Mouse (Mus musculus) heart, postnatal 36 days (tissue): Measurements from ENCODE around the gene Hist1h3d. TPM values are rescaled to one million over a fixed set of nuclear protein-coding genes. Genes with fewer than 3 reads are reported as not detected.
"Not testable (repeated sequence)": the region's sequence is repeated elsewhere in the genome, so short reads cannot be mapped to it uniquely, and the experiment has no call there.

Experiments used
- DNase-seq, 2 experiments: peaks; one replicate each; pipeline ENCODE4 v3.0.0; 2021 to 2022
- intact Hi-C: fragments of 180-260 bp; cut with DNase I; formaldehyde crosslinking; loops from one replicate; pipeline ENCODE4 v1.15.1; 2025
- total RNA-seq, 2 experiments: library from RNA; stranded (reverse); gene quantifications; 2 replicates each; pipeline ENCODE4 v1.2.3; 2021

Gene Hist1h3d
- total RNA-seq, 2 experiments from 2014 or later, result 3.1 to 4.8 TPM

DNA sequence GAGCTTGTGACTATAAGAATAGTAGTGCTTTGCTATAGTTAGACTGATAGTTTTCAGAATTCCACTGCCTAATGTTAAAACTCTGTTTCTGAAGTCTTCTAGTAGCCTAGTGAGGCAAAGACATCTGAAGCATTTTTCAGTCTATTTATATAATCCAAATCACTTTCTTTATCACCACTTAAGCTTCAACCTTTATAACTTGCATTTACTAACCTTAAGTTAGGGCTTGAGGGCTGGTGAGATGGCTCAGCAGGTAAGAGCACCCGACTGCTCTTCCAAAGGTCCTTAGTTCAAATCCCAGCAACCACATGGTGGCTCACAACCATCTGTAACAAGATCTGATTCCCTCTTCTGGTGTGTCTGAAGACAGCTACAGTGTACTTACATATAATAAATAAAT, 35.7 kb upstream of the Hist1h3d start:
- intact Hi-C loops, result not testable (repeated sequence)

DNA sequence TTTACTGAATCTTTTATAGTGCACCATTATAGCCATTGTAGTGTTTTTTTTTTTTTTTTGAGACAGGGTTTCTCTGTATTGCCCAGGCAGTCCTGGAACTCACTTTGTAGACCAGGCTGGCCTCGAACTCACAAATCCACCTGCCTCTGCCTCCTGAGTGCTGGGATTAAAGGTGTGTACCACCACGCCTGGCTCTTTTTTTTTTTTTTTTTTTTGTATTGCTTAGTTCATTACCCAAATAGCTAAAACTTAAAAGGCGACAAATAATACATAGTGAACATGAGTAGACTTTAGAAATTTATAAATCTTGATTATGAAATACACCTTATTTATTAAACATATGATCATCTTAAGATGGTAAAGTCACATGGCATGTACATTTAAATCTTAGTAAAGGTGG, 34.1 kb upstream of the Hist1h3d start:
- intact Hi-C loops, result no loop called here
- DNase-seq, result no peak

More for the DNA sequence above, 35.7 kb upstream of the Hist1h3d start:
- not testable (repeated sequence) for DNase-seq

DNA sequence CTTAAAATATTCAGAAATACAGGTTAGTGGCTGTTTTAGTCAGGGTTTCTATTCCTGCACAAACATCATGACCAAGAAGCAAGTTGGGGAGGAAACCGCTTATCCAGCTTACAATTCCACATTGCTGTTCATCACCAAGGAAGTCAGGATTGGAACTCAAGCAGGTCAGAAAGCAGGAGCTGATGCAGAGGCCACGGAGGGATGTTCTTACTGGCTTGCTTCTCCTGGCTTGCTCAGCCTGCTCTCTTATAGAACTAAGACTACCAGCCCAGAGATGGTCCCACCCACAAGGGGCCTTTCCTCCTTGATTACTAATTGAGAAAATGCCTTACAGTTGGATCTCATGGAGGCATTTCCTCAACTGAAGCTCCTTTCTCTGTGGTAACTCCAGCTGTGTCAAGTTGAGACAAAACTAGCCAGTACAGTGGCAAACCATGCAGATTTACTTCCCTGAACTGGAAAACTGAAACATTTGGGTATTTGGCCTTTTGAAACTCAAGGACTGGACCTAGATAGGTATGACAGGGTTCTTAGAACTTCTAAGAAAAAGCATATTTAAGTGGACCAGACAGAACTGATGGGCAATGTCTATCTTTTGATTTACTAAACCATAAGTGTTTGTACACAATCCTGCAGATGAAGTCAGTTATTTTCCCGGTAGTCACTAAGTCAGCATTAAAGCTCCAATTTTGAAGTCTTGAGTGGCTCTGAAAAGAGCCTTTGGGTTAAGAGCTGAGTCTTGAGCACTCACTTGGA, 33.2 kb upstream of the Hist1h3d start:
- DNase-seq, intact Hi-C loops: not testable (repeated sequence)

DNA sequence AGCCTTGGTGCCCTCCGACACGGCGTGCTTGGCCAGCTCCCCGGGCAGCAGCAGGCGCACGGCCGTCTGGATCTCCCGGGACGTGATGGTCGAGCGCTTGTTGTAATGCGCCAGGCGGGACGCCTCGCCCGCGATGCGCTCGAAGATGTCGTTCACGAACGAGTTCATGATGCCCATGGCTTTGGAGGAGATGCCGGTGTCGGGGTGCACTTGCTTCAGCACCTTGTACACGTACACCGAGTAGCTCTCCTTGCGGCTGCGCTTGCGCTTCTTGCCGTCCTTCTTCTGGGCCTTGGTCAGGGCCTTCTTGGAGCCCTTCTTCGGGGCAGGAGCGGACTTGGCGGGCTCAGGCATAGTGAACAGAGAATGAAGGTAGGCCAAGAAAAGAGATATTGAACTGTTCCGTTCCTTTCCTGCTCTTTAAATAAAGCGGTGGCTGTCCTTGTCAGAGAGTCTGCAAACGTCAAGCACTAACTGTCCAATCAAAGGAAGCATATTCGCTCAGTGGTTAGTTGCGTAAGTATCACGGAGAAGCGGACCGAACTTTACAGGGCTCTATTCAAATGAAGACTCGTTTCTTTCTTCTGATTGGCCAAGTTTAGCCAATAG, 32.5 kb upstream of the Hist1h3d start, which contains the start of gene Hist1h2bh:
Gene Hist1h2bh, minus strand, starts transcription at position 394 of the 609 bp plus-strand sequence.
- DNase-seq, result peak; percentile 44 to 68
- intact Hi-C loops, result not testable (repeated sequence)

DNA sequence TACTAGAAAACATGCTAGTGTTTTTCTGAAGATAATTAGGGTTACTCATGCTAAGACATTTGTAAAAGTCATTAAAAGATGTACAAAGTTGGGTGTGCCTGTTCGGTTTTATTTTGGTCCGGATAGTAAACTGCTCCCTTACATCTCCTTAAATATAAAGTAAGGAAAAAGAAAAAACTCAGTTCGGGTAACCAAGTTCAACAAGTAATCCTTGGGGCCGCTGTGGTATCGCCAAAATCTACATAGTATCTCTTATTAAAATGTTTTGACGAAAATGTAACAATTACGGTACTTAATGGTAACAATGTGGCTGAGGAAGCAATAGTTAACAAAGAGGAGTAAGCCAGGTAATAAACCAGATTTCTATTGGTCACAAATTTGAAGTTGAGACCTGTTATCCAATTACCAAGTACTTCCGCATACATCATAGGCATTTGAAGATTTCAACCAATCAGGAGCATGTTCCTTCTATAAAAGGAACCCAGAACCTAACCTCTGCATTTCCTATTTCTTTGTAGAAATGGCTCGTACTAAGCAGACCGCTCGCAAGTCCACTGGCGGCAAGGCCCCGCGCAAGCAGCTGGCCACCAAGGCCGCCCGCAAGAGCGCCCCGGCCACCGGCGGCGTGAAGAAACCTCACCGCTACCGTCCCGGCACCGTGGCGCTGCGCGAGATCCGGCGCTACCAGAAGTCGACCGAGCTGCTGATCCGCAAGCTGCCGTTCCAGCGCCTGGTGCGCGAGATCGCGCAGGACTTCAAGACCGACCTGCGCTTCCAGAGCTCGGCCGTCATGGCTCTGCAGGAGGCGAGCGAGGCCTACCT, 31.4 kb upstream of the Hist1h3d start, which contains the start of gene Hist1h3f:
Gene Hist1h3f, plus strand, starts transcription at position 88 of the 822 bp plus-strand sequence.
- DNase-seq, result peak; percentile 65 to 80
- intact Hi-C loops, result no loop called here

DNA sequence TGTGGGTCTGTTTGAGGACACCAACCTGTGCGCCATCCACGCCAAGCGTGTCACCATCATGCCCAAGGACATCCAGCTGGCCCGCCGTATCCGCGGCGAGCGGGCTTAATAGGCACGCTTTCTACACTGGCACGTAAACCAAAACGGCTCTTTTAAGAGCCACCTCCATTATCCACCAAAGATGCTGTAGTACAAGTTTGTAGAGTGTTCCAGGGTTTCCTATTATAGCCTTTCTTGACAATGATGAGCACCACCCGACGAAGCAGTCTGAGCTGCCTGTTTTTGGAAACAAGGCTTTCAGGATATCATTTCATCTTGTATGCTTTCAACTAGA, 30.8 kb upstream of the Hist1h3d start:
- DNase-seq, intact Hi-C loops: not testable (repeated sequence)

DNA sequence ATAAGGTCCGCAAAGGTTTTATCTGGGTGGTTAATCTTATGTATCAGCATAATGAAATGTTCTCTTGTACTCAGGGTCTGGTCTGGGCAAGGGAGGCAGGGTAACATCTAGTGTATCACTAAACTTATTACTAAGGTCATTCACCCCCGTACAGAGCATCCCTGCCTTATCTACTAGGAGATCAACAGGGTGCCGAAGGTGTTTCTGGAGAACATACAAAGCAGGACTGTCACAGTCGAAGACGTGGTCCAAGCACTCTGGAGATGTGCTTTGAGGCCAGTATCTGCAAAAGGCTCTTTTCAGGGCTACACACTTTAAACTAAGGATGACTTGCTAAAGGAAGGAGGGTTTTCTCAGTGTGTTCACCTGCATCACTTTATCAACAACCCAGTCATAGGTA, 28.9 kb upstream of the Hist1h3d start:
- intact Hi-C loops, result no loop called here

DNA sequence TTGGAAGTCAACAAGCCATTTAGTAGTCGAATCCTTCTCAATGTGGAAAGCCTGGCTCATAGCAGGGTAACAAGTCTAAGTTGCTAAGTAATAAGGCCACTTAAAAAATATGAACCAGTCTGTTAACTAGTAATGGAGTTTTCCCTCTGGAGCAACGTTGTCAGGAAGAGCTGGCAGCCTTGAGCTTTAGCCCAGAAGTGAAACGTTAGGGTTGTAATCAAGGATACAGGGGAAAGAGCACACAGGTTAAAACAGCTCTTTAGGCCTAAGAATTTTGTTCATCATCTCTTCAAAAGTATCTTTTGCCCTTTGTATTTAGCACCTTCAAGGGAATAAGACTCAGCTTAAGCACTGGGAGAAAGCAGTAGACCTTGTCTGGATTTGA, 24.8 kb upstream of the Hist1h3d start:
- no peak for DNase-seq
- intact Hi-C loops, result loop anchor here (2.0 kb wide), 1 partner anchor 18 kb away; no protein-coding TSS in a partner anchor

More for the DNA sequence above, 28.9 kb upstream of the Hist1h3d start:
- DNase-seq, result no peak

DNA sequence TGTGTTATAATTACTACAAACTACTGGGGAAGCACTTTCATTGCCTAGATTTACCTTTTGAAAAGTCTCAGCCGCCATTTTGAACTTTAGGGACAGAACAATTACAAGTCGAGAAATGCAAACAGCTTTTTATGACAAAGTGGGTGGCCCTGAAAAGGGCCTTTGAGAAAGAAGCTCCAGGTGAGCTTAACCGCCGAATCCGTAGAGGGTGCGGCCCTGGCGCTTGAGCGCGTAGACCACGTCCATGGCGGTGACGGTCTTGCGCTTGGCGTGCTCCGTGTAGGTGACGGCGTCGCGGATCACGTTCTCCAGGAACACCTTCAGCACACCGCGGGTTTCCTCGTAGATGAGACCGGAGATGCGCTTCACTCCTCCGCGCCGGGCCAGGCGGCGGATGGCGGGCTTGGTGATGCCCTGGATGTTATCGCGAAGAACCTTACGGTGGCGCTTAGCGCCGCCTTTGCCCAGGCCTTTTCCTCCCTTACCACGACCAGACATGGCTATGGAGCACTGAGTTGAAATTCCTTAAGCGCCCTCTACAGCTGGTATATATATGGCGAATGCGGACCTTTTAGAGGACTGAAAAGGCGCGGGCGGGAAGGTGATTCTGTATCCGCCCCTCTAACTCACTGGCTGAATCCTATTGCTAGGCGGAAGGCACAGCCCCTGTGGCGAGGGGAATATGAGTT, 24.3 kb upstream of the Hist1h3d start, which contains the start of gene Hist1h4f:
Gene Hist1h4f, minus strand, starts transcription at position 503 of the 689 bp plus-strand sequence.
- peak; percentile 75 to 76 for DNase-seq
- intact Hi-C loops, result loop anchor here (2.0 kb wide), 1 partner anchor 18 kb away; no protein-coding TSS in a partner anchor

DNA sequence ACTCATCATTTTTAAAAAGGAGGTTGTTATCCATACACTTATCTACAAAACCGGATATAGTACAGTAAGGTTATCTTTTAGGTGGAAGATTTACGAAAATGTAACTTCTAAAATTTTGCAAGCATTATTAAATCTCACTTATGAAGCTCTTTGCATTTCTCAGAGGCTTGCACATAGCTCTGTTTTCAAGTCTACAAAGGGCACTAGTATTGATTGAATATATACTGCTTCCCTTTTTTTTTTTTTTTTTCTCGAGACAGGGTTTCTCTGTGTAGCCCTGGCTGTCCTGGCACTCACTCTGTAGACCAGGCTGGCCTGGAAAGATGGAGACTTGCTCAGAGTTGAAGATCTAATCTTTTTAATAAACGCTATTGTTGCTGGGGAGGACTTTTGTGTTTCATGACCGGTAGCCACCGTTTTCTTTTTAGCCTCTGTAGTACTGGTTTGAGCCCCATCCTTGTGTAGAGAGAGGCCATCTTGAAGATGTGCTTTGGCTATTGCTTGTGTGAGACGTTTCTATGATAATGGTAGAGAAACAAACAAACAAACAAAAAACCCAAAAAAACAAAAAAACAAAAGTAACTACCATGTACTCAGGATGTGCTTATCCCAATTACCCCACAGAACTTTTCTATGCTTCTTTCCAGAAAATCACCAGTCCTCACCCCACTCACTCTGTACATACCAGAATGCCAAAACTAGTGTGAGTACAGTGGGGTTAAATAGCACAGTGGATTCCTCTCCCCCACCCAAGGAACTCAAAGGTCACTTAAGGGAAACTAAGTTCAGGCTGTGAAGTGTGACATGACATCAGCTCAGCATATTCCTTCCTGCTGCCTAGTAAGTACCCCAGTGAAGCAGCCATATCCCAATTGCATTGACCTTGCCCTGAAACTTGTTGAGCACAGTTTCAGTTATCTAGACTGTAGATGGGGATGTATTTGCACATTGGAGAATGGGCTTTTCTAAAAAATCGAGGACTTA, 23.3 kb upstream of the Hist1h3d start:
- no peak for DNase-seq
- intact Hi-C loops, result loop anchor here (2.0 kb wide), 1 partner anchor 17 kb away; no protein-coding TSS in a partner anchor

DNA sequence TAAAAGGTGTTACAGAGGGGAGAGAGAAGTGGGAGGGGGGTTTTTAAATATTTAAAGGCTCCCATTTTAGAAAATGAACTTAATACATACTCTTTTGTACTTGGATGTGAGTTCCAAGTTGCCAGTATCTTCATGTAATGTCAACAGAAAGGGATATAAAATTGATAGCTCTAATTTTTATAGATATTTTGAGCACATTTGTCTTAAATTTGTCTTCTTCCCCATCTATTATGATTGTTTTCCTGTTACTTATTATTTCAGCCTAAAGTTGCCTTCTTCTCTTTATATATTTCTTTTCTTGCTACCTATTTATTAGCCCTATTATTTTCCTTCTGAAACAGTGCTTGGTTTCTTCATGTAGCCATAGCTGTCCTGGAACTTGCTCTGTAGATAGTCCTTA, 22.6 kb upstream of the Hist1h3d start, which contains the start of gene Hist1h1d:
Gene Hist1h1d, plus strand, starts transcription at position 301 of the 400 bp plus-strand sequence.
- intact Hi-C loops, result no loop called here
- no peak for DNase-seq

DNA sequence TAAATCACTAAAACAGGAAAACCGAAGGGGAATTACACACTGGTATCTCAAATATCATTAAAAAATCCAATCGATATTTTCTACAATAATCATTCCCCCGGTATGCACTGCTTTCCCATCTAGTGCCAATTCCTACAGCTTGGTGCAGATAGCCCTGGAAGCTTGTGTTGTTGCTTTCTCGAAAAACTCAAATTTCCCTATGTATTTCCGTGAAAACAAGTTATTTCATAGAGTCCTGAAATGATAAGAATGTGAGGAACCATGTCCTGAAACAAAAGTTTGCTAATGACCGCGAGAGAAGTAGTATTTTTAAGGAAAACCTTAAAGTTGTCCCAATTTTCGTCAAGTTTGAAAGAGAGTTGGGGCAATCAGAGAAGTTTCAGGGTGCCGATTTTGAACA, 21.2 kb upstream of the Hist1h3d start:
- intact Hi-C loops, result no loop called here
- no peak for DNase-seq

DNA sequence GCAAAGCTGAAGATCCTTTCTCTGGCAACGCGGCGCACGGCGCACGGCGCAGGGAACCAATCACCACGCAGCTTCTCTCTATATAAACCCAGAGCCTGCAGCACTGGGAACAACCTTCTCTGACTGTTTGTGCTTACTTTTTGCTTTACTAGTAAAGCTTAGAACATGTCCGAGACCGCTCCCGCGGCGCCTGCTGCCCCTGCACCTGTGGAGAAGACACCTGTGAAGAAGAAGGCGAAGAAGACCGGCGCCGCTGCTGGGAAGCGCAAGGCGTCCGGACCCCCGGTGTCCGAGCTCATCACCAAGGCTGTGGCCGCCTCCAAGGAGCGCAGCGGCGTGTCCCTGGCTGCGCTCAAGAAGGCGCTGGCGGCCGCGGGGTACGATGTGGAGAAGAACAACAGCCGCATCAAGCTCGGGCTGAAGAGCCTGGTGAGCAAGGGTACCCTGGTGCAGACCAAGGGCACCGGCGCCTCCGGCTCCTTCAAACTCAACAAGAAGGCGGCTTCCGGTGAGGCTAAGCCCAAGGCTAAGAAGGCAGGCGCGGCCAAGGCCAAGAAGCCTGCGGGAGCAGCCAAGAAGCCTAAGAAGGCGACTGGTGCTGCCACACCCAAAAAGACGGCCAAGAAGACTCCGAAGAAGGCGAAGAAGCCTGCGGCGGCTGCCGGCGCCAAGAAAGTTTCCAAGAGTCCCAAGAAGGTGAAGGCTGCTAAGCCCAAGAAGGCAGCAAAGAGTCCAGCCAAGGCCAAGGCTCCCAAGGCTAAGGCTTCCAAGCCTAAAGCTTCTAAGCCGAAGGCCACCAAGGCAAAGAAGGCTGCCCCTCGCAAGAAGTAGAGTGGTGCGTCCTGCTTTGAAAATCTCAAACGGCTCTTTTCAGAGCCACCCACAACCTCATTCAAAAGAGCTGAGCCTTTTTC, 20.4 kb upstream of the Hist1h3d start:
- DNase-seq, result peak; percentile 67 to 69
- intact Hi-C loops, result no loop called here

DNA sequence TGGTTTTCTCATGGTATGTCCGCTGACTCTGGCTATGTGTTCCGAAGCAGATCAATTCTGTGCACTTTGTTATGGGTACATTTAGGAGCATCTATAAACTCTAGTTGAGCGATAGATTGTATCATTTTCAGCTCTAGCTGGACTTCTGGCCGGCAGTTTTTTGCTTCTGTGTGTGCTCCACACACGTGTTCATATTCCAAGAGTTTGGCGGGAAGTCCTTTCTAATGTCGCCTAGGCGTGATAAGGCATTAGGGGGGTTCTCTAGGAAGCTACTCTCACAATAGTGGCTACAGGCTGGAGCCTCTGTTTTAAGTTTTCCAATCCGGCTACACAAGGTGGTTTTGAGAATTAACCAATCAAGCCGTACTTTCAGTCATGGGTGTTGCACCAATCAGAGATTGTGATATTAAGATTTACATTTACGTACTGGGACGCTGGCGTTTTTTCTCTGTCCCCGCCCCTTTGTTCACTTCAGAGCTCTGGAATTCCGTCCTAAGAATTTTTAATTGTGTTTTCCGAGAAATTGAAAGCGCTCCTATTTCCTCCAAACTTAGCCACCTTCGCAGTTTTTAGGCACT, 19.6 kb upstream of the Hist1h3d start:
- intact Hi-C loops, result no loop called here
- peak; percentile 52 to 70 for DNase-seq

DNA sequence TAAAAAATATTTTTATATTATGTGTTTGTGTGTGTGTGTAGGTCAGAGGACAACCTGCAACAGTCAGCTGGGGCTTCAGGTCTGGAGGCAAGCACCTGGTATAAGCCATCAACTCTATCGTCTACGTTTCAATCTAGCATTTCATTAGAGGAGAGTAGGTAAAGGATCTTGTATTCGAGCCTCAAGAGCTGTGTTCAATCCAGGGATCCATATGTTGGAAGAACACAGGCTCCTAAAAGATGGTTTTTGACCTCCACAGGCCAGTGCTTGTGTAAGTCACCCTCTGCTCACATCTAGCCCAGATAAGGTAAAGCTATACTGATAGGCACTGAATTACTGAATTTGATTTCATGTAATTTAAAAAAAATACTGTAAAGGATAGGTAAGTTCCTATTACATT, 18.7 kb upstream of the Hist1h3d start:
- intact Hi-C loops, result no loop called here

DNA sequence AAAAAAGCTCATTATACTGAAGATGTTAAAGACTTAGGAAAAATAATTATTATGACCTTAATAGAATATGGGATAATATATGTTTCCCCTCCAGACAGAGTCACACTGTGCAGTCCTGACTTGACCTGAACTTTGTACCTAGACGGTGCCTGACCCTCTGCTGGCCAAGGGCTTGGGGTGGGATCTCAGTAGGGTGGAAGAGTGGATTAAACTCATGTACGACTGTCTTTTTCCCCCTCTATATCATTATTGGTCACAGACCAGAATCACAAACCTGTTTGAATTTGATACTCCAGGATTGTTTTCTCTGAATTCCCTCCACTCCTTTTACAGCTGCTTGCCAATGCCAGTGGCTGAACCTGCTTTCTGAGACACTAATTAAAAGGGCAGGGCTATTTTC, 14.9 kb upstream of the Hist1h3d start:
- DNase-seq, intact Hi-C loops: not testable (repeated sequence)

More for the DNA sequence above, 18.7 kb upstream of the Hist1h3d start:
- DNase-seq, result no peak

DNA sequence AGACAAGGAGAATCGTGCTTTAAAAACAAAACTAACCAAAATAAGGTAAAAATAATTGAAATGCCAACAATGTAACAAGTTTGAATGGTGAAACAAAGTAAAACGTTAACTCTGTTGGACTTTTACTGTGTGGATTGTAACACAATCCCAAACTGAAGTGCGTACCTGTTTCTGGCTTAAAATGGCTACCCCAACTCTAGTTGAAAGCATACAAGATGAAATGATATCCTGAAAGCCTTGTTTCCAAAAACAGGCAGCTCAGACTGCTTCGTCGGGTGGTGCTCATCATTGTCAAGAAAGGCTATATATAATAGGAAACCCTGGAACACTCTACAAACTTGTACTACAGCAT, 14.1 kb upstream of the Hist1h3d start:
- DNase-seq, intact Hi-C loops: not testable (repeated sequence)
